In the genomic region with DNA sequence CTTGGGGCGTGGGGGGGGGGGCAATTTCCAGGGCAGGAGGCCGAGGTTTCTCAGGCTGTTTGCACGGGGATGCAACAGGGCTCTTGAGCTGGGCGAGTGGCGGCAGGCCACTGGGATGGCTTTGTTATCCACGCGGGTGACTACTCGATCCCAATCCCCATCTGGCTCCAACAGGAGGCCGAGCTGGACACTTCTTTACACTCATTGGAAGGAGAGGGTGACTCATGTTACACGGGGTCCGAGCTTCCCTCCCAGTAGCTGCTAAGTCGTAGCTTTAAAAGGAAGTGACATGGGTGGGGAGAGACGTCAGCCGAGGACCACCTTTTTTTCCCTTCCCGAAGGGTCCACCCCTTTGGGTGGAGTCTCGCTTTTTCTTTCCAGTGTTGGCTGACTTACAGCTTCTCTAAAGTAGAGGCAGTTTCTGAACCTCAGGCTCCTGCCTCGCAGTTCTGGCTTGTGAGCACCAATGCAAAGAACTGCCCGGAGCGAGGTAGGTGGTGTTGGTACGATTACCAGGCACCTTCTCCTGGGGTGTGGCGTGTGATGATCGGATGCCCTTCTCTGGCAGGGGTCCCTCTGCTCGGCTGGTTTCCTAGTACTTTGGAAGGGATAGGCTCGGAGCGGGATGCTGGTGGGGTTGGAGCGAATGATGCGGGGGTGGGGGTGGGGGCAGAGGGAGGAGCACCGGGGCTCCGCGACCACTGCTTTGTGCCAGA, we compare ENCODE assay signal across 8 mouse cellular contexts. TPM values are rescaled to one million over a fixed set of nuclear protein-coding genes. Genes with fewer than 3 reads are reported as not detected.
A peak's percentile ranks its signal among the peaks of the same experiment; 100 is the strongest.
DNase-seq lines count a peak whose midpoint lies in the region; ATAC-seq and TF ChIP-seq lines count a peak whose summit lies in the region.

No protein-coding gene starts in this region.

- H3K9ac ChIP-seq in forebrain, embryonic 15.5 days (replicated peaks): peak overlapping the region; percentile 75
- H3K9ac ChIP-seq in neural tube, embryonic 14.5 days (replicated peaks; ENCODE audit: low read depth, low read length): peak overlapping the region; percentile 66

- intact Hi-C loops in heart, postnatal 25 days (cut with DNase I): loop anchor here (5.0 kb wide), 2 partner anchors 48 to 88 kb away; no protein-coding TSS in a partner anchor

- under 1% methylated on average over 30 of the region's 30 CpGs for WGBS in forebrain, embryonic 15.5 days
- WGBS in neural tube, embryonic 14.5 days: 1% methylated on average over 30 of the region's 30 CpGs

- H3K4me3 ChIP-seq in G1E (ENCODE audit: low read depth, low read length): peak overlapping the region; percentile 75
- peak overlapping the region; percentile 71 for H3K4me3 ChIP-seq in forebrain, embryonic 15.5 days
- H3K4me3 ChIP-seq in neural tube, embryonic 14.5 days (ENCODE audit: low read depth, low read length): peak overlapping the region; percentile 55

- peak; percentile 95 for DNase-seq in G1E (ENCODE audit: low spot score)
- DNase-seq in cerebellum, adult 11-12 months: peak; percentile 82
- peak; percentile 82 for DNase-seq in heart, postnatal 25 days (ENCODE audit: low spot score)
- DNase-seq in layer of hippocampus, adult 18-20 months (ENCODE audit: low spot score in 2 of 2): peak; percentile 79 to 89
- peak; percentile 90 to 92 for DNase-seq in lung, adult 18-20 months
- DNase-seq in testis, postnatal 10 days (ENCODE audit: low spot score): peak; percentile 74

- peaks cover 5% of the 10 kb centered on the region; the same call in 1 of the 2 replicates for H3K9me3 ChIP-seq in G1E (replicated peaks)
- H3K9me3 ChIP-seq in forebrain, embryonic 15.5 days: no peaks in the 10 kb centered on the region
- no peaks in the 10 kb centered on the region for H3K9me3 ChIP-seq in neural tube, embryonic 14.5 days (ENCODE audit: control insufficient read depth, low read length)

- peak overlapping the region; percentile 97 for H3K4me2 ChIP-seq in forebrain, embryonic 15.5 days (replicated peaks)
- peak overlapping the region; percentile 79 for H3K4me2 ChIP-seq in neural tube, embryonic 14.5 days (ENCODE audit: low read depth, low read length)

- H3K27me3 ChIP-seq in G1E (ENCODE audit: insufficient read depth, low read length): no peaks in the 10 kb centered on the region
- no peaks in the 10 kb centered on the region for H3K27me3 ChIP-seq in forebrain, embryonic 15.5 days
- H3K27me3 ChIP-seq in neural tube, embryonic 14.5 days (ENCODE audit: control insufficient read depth, insufficient read depth, low read length): no peaks in the 10 kb centered on the region

- peaks cover 6% of the 10 kb centered on the region for H3K36me3 ChIP-seq in G1E (replicated peaks)
- H3K36me3 ChIP-seq in forebrain, embryonic 15.5 days: no peaks in the 10 kb centered on the region
- H3K36me3 ChIP-seq in neural tube, embryonic 14.5 days (ENCODE audit: control insufficient read depth, insufficient read depth, low read length): no peaks in the 10 kb centered on the region

- peak overlapping the region; percentile 96 for H3K27ac ChIP-seq in forebrain, embryonic 15.5 days (replicated peaks)
- H3K27ac ChIP-seq in neural tube, embryonic 14.5 days (ENCODE audit: low read depth, low read length): peak overlapping the region; percentile 85

- TF ChIP-seq CTCF in G1E (IDR thresholded peaks at IDR 0.05; ENCODE audit: low read depth, low read length): no peak

- peak; percentile 89 for ATAC-seq in G1E (ENCODE audit: extremely low read depth, insufficient number of reproducible peaks, low FRiP score, poor library complexity, severe bottlenecking)
- peak; percentile 92 for ATAC-seq in forebrain, embryonic 15.5 days (replicated peaks)
- peak; percentile 91 for ATAC-seq in neural tube, embryonic 14.5 days (ENCODE audit: low read depth)

- peaks cover 42% of the 10 kb centered on the region for H3K4me1 ChIP-seq in G1E (ENCODE audit: insufficient read depth, low read depth, low read length)
- peaks cover 25% of the 10 kb centered on the region for H3K4me1 ChIP-seq in forebrain, embryonic 15.5 days
- H3K4me1 ChIP-seq in neural tube, embryonic 14.5 days (ENCODE audit: control insufficient read depth, insufficient read depth, low read length): peaks cover 18% of the 10 kb centered on the region; the same call in 1 of the 2 replicates

RNA-seq across cellular contexts. Expression of a gene that starts 0.6 kb away (rescaled TPM):
- total RNA-seq in G1E (2014; fragmentation: Nextera tagmentation): 14.0 and 15.9 TPM in 2 replicates
- total RNA-seq in G1E (2017): 10.8 and 11.0 TPM in 2 replicates
- polyA plus RNA-seq in G1E (2012): 6.0 and 7.5 TPM in 2 replicates
- 53.6 and 54.7 TPM in 2 replicates for polyA plus RNA-seq in forebrain, embryonic 15.5 days (2015; fragmentation: Nextera tagmentation; extraction: Ambion mirVana)
- total RNA-seq in heart, postnatal 25 days (2021): 1 to 10 TPM; 4.5 to 5.1 TPM
- 10 to 100 TPM; 71.2 to 74.9 TPM for total RNA-seq in layer of hippocampus, adult 18-20 months (2021)
- 36.0 and 36.5 TPM in 2 replicates for polyA plus RNA-seq in neural tube, embryonic 14.5 days (2014; fragmentation: Nextera tagmentation; extraction: Ambion mirVana)

Comparison
In these comparisons a context has a peak if more than half of its experiments do, and no peak if none do; other contexts are left out.
1. Peak in every context shown above with its lines: DNase-seq, ATAC-seq, H3K4me3 ChIP-seq and H3K27ac ChIP-seq.
2. RNA of a gene that starts 0.6 kb away (total RNA-seq): 71.2 to 74.9 TPM in layer of hippocampus, adult 18-20 months; 10.8 to 15.9 TPM in G1E and 4.5 to 5.1 TPM in heart, postnatal 25 days; every median in the first group is over 4 times any median in the second.